Mouse (Mus musculus): Measurements from ENCODE around the gene Acap2. TPM values are rescaled to one million over a fixed set of nuclear protein-coding genes. Genes with fewer than 3 reads are reported as not detected.

The Acap2 gene
- 10.3 and 10.9 TPM in 2 replicates for polyA plus RNA-seq (2015; fragmentation: Nextera tagmentation; extraction: Ambion mirVana)

DNA sequence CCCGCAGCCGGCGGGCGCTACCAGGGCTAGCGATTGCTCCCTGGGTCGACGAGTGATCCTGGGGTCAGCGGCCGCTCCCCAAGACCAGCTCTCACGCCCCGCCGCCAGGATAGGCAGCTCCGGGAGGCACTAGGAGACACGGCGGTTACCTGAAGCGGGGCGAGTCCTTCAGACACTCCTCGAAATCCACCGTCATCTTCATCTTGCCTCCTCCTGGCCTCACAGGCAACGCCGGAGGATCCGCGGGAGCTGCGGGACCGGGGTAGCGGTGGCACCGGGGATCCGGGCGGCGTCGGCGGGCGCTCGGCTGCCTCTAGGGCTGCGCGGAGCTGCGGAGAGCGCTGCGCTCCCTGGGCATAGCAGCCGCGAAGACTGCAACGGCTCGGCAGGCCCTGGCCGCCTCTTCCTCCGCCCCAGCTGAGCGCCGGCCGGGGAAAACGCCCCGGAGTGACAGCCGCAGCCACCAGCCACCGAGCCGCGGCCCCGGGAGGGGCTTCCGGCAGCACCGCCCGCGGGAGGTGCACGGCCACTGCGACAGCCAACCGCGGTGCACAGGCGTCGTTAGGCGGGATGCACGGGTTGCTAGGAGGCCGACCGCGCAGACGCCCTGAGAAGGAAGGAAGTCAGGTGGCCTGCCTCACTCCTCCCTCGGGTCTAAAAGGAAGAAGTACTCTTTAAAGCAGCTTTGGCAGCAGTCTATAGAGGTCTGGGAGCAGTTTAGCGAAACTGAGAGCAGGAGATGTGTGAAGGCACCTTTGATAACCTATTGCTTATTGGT lies at the start of gene Acap2:
Gene Acap2 (minus strand): TSS at position 456 of the 778 bp plus-strand sequence.
- H3K9me3 ChIP-seq, result no peaks in the 10 kb centered on the region
- ATAC-seq (ENCODE audit: extremely low read depth, insufficient number of reproducible peaks, low FRiP score, low TSS enrichment), result peak; percentile 98
- WGBS, result under 1% methylated on average over 71 of the region's 73 CpGs
- H3K27ac ChIP-seq (replicated peaks), result peak within 1 kb of the TSS; percentile 95
- peak within 1 kb of the TSS; percentile 80 for H3K4me2 ChIP-seq
- no peaks in the 10 kb centered on the region for H3K27me3 ChIP-seq (replicated peaks)
- peak within 1 kb of the TSS; percentile 93 for H3K4me3 ChIP-seq
- peak within 1 kb of the TSS; percentile 97 for H3K9ac ChIP-seq
- H3K4me1 ChIP-seq, result peaks cover 29% of the 10 kb centered on the region
- no peaks in the 10 kb centered on the region for H3K36me3 ChIP-seq

DNA sequence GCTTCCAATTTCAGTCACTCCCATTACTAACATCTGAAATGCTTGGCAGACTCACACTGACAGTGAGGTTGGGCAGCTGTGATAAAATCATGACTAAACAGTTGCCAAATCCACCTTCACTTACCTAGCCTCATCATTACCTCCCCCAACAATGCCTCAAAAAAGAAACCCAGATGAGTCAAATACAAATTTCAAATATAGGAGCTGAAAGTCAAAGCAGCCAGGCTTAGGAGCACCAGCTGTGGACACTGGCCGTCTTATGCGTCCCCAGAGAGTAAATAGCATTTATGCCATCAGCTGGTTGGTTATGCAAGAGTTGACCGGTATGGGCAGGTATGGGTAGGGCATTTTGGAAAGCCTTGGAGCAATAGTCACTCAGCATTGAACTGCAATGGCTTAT lies 48.4 kb upstream of the Acap2 start:
- WGBS, result 89% methylated on average over 3 of the region's 3 CpGs
- peaks cover 16% of the 10 kb centered on the region for H3K36me3 ChIP-seq

DNA sequence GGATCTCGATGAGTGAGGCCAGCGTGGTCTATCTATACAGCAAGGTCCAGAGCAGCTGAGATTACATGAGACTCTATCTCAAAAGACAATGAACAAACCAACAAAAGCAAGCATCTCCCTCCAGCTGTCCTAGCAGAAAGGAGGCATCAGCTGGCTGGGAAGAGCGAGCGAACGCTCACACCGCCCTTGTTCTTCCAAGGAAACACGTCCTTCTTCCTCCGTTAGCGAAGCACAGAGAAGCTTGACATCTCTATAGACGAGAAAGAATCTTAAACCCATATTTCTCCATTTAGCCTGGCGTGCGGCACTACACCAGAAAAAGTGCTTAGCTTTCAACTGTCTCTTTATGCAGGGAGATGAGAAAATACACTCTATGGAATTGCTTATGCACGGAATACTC lies 47.7 kb upstream of the Acap2 start:
- Histone ChIP-seq H3K4me1 (no peaks in the 10 kb centered on the region), H3K36me3 (peaks cover 16% of the 10 kb centered on the region), H3K4me2 (no peak overlapping the region), H3K9ac (no peak overlapping the region), H3K9me3 (no peaks in the 10 kb centered on the region), H3K27me3 (replicated peaks) (no peaks in the 10 kb centered on the region), H3K4me3 (no peak overlapping the region), H3K27ac (replicated peaks) (no peak overlapping the region)
- no peak for ATAC-seq (ENCODE audit: extremely low read depth, insufficient number of reproducible peaks, low FRiP score, low TSS enrichment)
- WGBS, result 86% methylated on average over 13 of the region's 13 CpGs

More for the DNA sequence above, 48.4 kb upstream of the Acap2 start:
- Histone ChIP-seq H3K27ac (replicated peaks) (no peak overlapping the region), H3K4me1 (no peaks in the 10 kb centered on the region), H3K4me3 (no peak overlapping the region), H3K27me3 (replicated peaks) (no peaks in the 10 kb centered on the region), H3K9me3 (no peaks in the 10 kb centered on the region), H3K9ac (no peak overlapping the region), H3K4me2 (no peak overlapping the region)
- ATAC-seq (ENCODE audit: extremely low read depth, insufficient number of reproducible peaks, low FRiP score, low TSS enrichment), result no peak

DNA sequence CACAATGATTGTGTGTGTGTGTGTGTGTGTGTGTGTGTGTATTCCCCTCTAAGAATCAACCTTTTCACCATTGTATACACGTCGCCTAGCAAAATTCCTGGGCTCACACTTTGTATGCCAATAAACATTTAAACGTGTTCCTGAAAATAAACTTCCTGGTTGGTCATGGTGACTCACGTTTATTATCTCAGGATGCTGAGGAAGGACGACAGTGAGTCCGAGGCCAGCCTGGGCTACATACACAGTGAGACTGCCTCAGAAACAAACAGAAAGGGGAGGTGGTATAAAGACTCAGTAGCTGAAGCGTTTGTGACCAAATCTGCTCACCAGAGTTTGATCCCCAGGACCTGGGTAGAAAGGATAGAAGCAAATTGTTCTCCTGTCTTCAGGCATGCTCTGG lies 46.4 kb upstream of the Acap2 start:
- peaks cover 11% of the 10 kb centered on the region for H3K36me3 ChIP-seq
- WGBS, result 67% methylated on average over 7 of the region's 7 CpGs
- no peak overlapping the region for H3K9ac ChIP-seq
- H3K4me3 ChIP-seq, result no peak overlapping the region
- H3K4me1 ChIP-seq, result no peaks in the 10 kb centered on the region
- H3K27ac ChIP-seq (replicated peaks), result no peak overlapping the region
- ATAC-seq (ENCODE audit: extremely low read depth, insufficient number of reproducible peaks, low FRiP score, low TSS enrichment), result no peak
- H3K9me3 ChIP-seq, result no peaks in the 10 kb centered on the region
- H3K4me2 ChIP-seq, result no peak overlapping the region
- H3K27me3 ChIP-seq (replicated peaks), result no peaks in the 10 kb centered on the region

DNA sequence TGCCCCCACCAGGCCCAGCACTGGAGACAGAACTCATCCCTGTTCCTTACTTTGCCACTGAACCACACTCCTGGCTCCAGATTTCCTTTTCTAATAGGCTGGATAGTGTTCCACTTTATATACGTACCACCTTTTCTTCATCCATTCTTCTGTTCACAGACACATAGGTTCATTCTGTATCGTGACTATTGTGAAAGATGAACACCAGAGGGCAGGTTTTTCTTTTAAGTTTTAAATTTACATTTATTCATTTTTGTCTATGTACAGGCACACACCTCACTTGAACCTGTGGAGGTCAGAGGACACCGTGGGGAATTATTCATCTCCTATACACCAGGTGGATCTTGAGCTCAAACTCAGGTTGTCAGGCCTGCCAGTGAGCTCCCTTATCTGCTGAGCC lies 43.0 kb upstream of the Acap2 start:
- H3K4me2 ChIP-seq, result no peak overlapping the region
- no peaks in the 10 kb centered on the region for H3K4me1 ChIP-seq
- no peaks in the 10 kb centered on the region for H3K36me3 ChIP-seq
- no peak for ATAC-seq (ENCODE audit: extremely low read depth, insufficient number of reproducible peaks, low FRiP score, low TSS enrichment)
- no peak overlapping the region for H3K4me3 ChIP-seq
- no peak overlapping the region for H3K27ac ChIP-seq (replicated peaks)
- no peak overlapping the region for H3K9ac ChIP-seq
- H3K9me3 ChIP-seq, result no peaks in the 10 kb centered on the region
- WGBS, result 73% methylated on average over 3 of the region's 3 CpGs
- no peaks in the 10 kb centered on the region; the same call in 1 of the 2 replicates for H3K27me3 ChIP-seq (replicated peaks)

DNA sequence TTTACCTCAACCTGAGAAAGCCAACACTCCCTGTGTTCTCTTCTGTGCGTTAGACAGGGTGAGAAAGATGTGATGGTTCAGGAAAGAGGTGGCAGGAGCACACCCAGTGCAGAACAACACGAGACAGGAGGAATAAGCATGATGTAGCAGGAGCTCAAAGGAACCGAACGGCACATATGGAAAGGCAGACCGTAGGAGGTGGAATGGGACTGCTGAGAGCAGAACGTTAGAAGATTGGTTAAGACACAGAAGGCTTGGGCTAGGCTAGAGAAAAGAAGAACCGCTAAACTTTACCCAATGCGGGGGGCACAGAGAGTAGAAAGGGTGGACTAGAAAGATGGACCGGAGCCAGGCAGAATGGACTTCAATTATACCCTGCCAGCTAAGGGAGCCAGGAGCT lies 40.4 kb upstream of the Acap2 start:
- no peaks in the 10 kb centered on the region for H3K4me1 ChIP-seq
- H3K27me3 ChIP-seq (replicated peaks), result no peaks in the 10 kb centered on the region; the same call in 1 of the 2 replicates
- ATAC-seq (ENCODE audit: extremely low read depth, insufficient number of reproducible peaks, low FRiP score, low TSS enrichment), result no peak
- WGBS, result 83% methylated on average over 9 of the region's 9 CpGs
- H3K9ac ChIP-seq, result no peak overlapping the region
- H3K27ac ChIP-seq (replicated peaks), result no peak overlapping the region
- no peak overlapping the region for H3K4me3 ChIP-seq
- H3K4me2 ChIP-seq, result no peak overlapping the region
- H3K9me3 ChIP-seq, result no peaks in the 10 kb centered on the region
- H3K36me3 ChIP-seq, result no peaks in the 10 kb centered on the region

DNA sequence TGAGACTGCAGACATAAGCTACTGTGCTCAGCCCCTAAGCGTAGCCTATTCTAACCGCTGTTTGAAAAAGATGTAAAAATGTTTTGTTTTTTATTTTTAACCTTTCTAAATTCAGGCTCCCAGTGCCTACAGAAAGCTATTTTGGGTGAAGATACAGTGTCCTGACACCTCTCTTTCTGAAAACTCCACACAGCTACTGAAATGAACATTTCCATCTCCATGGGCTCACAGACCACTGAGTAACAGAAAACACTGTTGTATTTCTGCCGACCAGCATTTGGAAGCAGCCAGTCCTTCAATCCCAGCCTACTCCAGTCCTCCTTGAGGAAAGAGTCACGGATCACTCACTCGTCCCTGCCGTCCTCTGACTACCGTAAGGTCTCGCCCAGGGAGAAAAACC lies 39.5 kb upstream of the Acap2 start:
- H3K4me2 ChIP-seq, result no peak overlapping the region
- WGBS, result 83% methylated on average over 8 of the region's 8 CpGs
- H3K4me1 ChIP-seq, result peaks cover 6% of the 10 kb centered on the region; the same call in 1 of the 2 replicates
- H3K9me3 ChIP-seq, result no peaks in the 10 kb centered on the region
- no peaks in the 10 kb centered on the region; the same call in 1 of the 2 replicates for H3K27me3 ChIP-seq (replicated peaks)
- H3K36me3 ChIP-seq, result no peaks in the 10 kb centered on the region
- ATAC-seq (ENCODE audit: extremely low read depth, insufficient number of reproducible peaks, low FRiP score, low TSS enrichment), result no peak
- no peak overlapping the region for H3K27ac ChIP-seq (replicated peaks)
- no peak overlapping the region for H3K4me3 ChIP-seq
- no peak overlapping the region for H3K9ac ChIP-seq

DNA sequence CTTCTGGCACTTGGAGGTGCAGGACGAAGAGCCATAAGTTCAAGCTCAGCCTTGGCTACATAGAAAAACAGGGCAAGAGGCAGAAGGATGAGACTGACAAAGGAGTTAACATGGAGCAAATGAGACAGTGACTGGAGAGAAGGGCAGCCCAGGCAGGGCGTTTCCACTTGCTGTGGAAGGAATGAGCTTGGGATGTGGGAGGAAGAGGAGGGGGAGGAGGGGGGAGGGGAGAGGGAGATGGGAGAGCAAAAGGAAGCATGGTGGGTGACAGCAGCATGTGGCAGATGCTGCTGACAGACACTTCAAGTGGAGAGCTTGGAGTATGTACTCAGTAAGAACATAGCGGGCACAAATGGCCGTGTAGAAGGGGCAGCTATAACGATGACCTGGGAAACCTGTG lies 37.2 kb upstream of the Acap2 start:
- no peak overlapping the region for H3K4me3 ChIP-seq
- H3K36me3 ChIP-seq, result no peaks in the 10 kb centered on the region
- no peaks in the 10 kb centered on the region for H3K9me3 ChIP-seq
- H3K4me1 ChIP-seq, result peaks cover 19% of the 10 kb centered on the region
- H3K27ac ChIP-seq (replicated peaks), result no peak overlapping the region
- no peak overlapping the region for H3K9ac ChIP-seq
- H3K27me3 ChIP-seq (replicated peaks), result no peaks in the 10 kb centered on the region; the same call in 1 of the 2 replicates
- no peak overlapping the region for H3K4me2 ChIP-seq
- ATAC-seq (ENCODE audit: extremely low read depth, insufficient number of reproducible peaks, low FRiP score, low TSS enrichment), result no peak
- 50% methylated on average over 5 of the region's 5 CpGs for WGBS

DNA sequence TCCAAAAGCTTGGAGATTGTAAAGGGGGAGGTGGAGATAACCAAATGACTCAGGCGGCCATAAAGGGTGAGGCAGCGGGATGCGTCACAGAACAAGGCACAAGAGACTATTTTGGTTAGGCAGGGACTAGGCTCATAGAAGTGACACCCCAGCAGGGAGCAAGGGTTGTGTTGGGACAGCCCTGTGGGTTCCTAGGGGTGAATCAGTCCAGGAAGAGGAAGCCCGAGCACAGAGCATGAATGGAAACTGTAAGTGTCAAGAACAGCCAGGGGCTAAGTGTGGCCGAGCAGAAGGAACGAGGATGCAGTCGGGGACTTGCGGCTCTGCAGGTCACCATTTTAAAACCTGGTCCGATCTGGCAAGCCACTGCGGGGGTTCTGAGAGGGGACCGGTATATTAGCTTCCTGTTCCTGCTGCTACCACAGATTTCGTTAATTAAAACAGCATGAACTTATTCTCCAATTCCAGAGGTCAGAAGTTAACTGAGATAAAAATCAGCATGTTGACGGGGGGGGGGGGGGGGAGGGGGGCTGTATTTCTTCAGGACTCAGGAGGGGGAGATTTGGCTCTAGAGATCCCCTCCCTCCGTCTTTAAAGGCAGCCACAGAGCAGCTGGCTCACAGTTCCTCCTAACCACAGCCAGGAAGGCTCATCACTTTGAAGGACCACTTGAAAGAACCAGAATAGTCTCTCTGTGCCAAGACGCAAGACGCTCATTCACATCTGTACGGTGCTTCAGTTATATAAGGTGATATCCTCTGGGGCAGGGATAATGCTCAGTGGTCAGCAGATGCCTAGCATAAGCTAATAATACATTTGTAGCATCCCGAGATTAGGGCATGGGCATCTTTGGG lies 34.6 kb upstream of the Acap2 start:
- H3K9me3 ChIP-seq, result peaks cover 3% of the 10 kb centered on the region; the same call in 1 of the 2 replicates
- 14% methylated on average over 18 of the region's 18 CpGs for WGBS
- H3K36me3 ChIP-seq, result no peaks in the 10 kb centered on the region
- H3K4me1 ChIP-seq, result peaks cover 23% of the 10 kb centered on the region
- no peak for ATAC-seq (ENCODE audit: extremely low read depth, insufficient number of reproducible peaks, low FRiP score, low TSS enrichment)
- H3K27me3 ChIP-seq (replicated peaks), result no peaks in the 10 kb centered on the region; the same call in 1 of the 2 replicates
- peak overlapping the region; percentile 59 for H3K4me2 ChIP-seq
- H3K9ac ChIP-seq, result no peak overlapping the region
- H3K27ac ChIP-seq (replicated peaks), result no peak overlapping the region
- H3K4me3 ChIP-seq, result peak overlapping the region; percentile 29

DNA sequence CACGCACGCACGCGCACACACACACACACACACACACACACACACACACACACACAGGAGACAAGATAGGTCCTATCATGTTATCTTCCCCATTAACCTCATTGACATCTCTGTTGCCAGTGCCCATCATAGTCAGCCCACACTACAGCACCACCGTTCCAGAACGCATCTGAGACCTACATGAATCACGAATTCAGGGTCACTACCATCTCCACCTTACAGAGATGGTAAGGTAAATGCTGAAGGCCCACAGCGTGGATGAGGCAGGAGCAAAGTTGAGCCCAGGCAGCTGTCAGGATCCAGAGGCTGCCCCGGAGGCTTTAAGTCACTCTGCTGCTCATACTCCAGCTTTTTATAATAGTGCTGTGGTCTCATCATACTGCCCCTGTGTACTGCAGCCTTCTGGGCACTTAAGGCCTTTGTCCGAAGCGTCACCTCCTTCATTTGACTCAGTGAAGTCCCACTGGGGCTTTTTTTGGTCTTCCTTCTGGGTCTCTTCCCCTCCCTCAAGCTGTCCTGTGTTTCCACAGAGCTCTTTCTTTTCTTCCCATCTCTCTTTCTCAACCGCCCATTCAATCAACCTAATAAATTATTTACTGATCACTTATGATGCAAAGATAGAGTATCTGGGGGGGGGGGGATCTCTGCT lies 33.9 kb upstream of the Acap2 start:
- Histone ChIP-seq H3K36me3 (no peaks in the 10 kb centered on the region), H3K4me3 (no peak overlapping the region), H3K27ac (replicated peaks) (no peak overlapping the region), H3K9me3 (peaks cover 10% of the 10 kb centered on the region; the same call in 1 of the 2 replicates), H3K4me1 (peaks cover 23% of the 10 kb centered on the region), H3K4me2 (peak overlapping the region; percentile 59; the same call in 1 of the 2 replicates), H3K27me3 (replicated peaks) (no peaks in the 10 kb centered on the region; the same call in 1 of the 2 replicates), H3K9ac (no peak overlapping the region)
- ATAC-seq (ENCODE audit: extremely low read depth, insufficient number of reproducible peaks, low FRiP score, low TSS enrichment), result no peak
- WGBS, result 73% methylated on average over 12 of the region's 12 CpGs

DNA sequence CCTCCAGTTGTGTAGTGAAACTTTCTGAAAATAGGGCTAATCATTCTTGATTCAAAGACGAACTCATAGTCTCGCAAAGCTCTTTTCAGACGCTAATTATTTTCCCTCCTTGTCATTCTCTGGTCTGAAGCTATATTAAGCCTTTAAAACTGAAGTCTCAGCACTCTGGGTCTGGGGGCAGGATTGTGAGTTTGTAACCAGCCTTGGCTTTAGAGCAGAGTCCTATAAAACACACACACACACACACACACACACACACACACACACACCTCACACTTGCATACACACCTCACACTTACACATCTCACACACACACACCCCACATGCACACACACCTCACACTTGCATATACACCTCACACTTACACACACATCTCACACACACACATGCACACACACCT lies 33.3 kb upstream of the Acap2 start:
- 0 out of 2 replicates have a peak overlapping the region, but pooled peaks have one; percentile 38 for H3K4me3 ChIP-seq

More for the DNA sequence above, 33.3 kb upstream of the Acap2 start:
- peak overlapping the region; percentile 67 for H3K4me2 ChIP-seq
- H3K9ac ChIP-seq, result no peak overlapping the region
- no peak overlapping the region for H3K27ac ChIP-seq (replicated peaks)
- ATAC-seq (ENCODE audit: extremely low read depth, insufficient number of reproducible peaks, low FRiP score, low TSS enrichment), result no peak
- H3K36me3 ChIP-seq, result no peaks in the 10 kb centered on the region
- no peaks in the 10 kb centered on the region; the same call in 1 of the 2 replicates for H3K27me3 ChIP-seq (replicated peaks)
- H3K9me3 ChIP-seq, result peaks cover 10% of the 10 kb centered on the region; the same call in 1 of the 2 replicates
- WGBS, result 48% methylated on average over 3 of the region's 3 CpGs
- H3K4me1 ChIP-seq, result peaks cover 23% of the 10 kb centered on the region
